Mouse (Mus musculus) frontal cortex, postnatal 36 days (tissue): ENCODE results near the gene Trarg1.
"Not testable (repeated sequence)": the region's sequence is repeated elsewhere in the genome, so short reads cannot be mapped to it uniquely, and the experiment has no call there.

ENCODE experiments used
- DNase-seq, 2 experiments: peaks; one replicate each; pipeline ENCODE4 v3.0.0; 2022; ENCODE audit warnings: low spot score in 2 of 2

The Trarg1 gene

GRCm38 (mm10) chr11:76679508-76679907, at the start of gene Trarg1:
Gene Trarg1, plus strand, starts transcription at chr11:76679808.
- DNase-seq: not testable (repeated sequence)

DNA sequence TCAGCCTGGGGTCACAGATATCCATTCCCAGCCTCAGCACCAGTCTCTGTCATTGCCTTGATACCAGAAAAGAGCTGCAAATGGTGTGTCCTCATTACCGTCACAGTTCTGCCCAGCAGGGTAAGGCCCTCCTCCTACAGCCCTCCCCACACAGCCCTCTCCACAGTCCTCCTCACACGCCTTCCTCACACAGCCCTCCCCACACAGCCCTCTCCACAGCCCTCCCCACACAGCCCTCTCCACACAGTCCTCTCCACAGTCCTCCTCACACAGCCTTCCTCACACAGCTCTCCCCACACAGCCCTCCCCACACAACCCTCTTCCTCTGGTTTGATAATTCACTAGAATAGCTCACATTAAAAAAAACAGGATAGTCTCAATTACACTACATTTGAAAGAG, 49.6 kb upstream of the Trarg1 start:
- DNase-seq: no peak

GRCm38 (mm10) chr11:76630487-76630886, 49.1 kb upstream of the Trarg1 start:
- DNase-seq: no peak

GRCm38 (mm10) chr11:76639269-76639985, 40.2 kb upstream of the Trarg1 start:
- DNase-seq: no peak

GRCm38 (mm10) chr11:76640231-76640630, 39.4 kb upstream of the Trarg1 start:
- no peak for DNase-seq

DNA sequence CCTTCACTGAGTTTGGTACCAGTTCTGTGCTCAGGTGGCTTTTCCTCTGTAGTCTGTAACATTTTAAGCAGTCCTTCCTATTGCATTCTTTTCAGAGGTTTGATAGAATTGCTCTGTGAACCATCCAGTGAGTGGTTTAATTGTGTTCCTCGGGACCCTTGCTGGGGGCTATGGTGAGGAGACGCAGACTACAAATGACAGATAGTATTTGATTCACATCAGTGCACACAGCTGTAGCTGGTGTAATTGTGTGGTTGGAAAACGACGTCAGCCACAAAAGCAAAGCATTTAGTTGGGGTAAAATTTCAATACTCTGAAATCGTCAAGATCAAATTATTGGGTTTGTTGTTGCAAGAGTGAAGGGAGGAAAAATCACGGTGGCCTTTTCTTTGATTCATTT, 35.4 kb upstream of the Trarg1 start:
- DNase-seq: no peak

DNA sequence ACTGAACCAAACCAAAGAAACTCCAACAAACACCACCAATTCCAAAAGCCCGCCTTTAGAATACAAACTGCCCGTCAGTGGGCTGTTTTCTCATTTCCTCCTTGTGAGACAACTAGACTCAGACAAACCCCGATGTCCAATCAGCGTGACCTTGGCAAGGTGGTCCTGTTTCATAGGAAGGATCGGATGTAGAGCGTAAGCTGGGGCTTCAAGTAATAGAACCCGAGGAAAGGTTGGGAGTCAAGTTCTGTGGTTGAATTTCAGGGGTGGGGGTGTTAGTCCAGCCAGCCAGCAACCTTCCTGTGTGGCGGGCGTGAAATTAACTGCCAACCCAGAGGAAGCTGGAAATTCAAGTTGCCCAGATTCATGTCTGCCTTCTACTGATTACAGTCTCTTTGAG, 34.6 kb upstream of the Trarg1 start:
- DNase-seq: no peak

- peak; percentile 94 to 96 for DNase-seq
These were observed 33.7 kb upstream of the Trarg1 start for GRCm38 (mm10) chr11:76645955-76646354.

- no peak for DNase-seq
These were observed 32.5 kb upstream of the Trarg1 start for GRCm38 (mm10) chr11:76647062-76647461.

DNA sequence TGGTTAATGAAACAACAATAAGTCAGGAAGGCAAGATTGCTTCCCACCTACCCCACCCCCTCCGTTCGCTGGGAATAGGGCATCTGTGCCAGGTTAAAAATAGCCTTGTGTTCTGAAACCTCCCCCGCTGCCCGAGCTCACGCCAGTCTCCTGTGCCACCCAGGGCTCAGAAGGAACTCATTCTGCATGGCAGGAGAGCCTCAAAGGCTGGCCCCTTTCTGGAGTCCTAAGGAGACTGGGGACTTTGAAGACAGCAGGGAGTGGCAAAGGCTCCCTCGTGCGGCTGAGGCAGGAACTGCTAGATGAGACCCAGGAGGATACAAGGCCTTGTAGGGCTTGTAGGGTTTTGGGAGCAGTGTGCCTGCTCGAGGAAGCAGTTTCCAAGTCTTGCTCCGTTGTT, 32.1 kb upstream of the Trarg1 start:
- peak; percentile 82 to 89 for DNase-seq

GRCm38 (mm10) chr11:76650862-76651560, 28.6 kb upstream of the Trarg1 start:
- no peak for DNase-seq

DNA sequence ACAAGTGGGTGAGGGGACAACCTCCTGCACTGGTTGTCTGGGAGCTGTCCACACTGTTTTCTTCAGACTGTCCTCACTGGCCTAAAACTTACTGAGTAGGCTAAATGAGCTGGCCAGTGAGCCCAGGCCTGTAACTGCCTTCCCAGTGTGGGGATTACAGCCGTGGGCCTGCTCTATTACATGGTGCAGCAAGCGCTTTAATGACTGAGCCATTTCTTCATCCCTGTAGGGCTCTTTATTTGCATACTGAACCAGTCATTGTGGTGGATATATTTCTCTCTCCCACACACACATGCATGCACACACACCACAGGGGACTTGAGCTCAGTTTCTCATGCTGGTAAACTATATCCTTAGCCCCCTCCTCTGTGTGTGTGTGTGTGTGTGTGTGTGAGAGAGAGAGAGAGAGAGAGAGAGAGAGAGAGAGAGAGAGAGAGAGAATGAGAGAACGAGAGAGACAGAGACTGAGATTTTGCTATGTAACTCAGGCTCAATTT, 26.7 kb upstream of the Trarg1 start:
- no peak for DNase-seq

DNA sequence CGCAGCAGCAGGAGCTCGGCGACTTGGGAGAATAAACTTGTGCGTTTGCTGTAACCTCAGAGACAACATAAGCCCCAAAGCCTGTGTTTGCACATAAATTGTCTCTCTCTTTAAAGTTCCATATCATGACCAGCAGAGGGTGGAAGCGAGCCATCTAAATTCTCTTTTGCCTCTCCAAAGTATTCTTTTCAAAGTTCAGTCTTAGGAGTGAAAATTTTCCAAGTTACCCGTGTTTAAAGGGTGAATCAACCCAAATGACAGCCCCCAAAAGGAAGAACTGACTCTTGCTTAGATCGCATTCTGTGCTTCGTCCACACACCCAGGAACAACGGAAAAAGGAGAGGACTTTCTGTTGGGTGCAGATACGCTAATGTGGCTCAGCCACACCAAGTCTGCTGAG, 24.5 kb upstream of the Trarg1 start:
- peak in 1 of 2 experiments; percentile 62 for DNase-seq

- DNase-seq: no peak
These were observed 22.1 kb upstream of the Trarg1 start for GRCm38 (mm10) chr11:76657450-76657970.

GRCm38 (mm10) chr11:76659138-76659930, 20.3 kb upstream of the Trarg1 start:
- no peak for DNase-seq

- DNase-seq: no peak
These were observed 17.7 kb upstream of the Trarg1 start for GRCm38 (mm10) chr11:76661790-76662468.

DNA sequence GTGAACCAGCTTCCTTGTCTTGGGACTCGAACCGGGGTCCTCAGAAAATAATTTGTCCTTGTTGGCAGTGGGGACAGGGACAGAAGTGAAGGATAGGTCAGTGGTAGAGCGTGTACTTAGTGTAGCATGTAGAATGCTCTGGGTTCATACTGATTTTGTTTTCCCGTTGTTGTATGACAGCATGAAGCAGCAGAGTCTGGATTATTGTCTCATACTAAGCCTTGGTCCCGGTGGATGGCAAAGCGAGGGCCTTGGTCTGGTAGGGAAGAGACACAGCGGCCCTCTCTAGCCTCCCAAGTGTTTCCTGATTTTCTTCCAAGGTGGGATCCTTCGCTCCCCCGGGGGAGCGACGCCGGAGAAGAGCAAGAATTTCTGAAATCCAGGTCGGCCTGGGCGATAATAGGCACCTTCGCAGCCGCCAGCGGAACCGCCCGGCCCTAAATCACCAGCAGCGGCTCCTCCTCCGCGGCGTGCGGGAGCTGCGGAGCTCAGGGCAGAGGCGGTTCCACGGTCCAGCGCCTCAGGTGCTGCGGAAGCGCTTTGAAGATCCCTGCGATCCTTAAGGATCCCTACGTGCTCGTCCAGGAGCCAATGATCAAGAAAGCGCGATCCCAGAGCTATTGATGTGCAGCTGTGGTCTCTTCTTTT, 13.5 kb upstream of the Trarg1 start:
- DNase-seq: no peak

DNA sequence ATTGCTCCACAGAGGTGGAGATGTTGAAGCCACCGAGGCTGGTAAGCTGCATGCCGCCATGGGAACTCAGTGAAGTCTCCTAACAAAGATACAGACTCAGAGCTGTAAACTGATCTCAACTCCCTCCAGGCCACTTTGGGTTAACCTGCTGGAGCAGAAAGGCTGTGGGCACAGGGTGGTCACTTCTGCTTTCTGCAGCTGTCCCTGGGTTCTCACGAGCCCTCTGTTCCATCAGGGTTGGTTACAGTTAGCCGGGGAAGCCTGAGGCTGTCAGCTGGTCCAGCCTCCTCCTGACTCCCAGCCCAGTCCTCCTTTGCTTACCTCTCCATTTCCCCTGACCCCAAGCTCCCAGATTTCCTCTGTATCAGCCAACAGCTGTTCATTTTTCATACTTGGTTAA, 11.8 kb upstream of the Trarg1 start:
- DNase-seq: no peak

- no peak for DNase-seq
These were observed 7.6 kb upstream of the Trarg1 start, which contains the start of gene Bhlha9 for GRCm38 (mm10) chr11:76671871-76672475. Gene Bhlha9, plus strand, starts transcription at chr11:76672470.

DNA sequence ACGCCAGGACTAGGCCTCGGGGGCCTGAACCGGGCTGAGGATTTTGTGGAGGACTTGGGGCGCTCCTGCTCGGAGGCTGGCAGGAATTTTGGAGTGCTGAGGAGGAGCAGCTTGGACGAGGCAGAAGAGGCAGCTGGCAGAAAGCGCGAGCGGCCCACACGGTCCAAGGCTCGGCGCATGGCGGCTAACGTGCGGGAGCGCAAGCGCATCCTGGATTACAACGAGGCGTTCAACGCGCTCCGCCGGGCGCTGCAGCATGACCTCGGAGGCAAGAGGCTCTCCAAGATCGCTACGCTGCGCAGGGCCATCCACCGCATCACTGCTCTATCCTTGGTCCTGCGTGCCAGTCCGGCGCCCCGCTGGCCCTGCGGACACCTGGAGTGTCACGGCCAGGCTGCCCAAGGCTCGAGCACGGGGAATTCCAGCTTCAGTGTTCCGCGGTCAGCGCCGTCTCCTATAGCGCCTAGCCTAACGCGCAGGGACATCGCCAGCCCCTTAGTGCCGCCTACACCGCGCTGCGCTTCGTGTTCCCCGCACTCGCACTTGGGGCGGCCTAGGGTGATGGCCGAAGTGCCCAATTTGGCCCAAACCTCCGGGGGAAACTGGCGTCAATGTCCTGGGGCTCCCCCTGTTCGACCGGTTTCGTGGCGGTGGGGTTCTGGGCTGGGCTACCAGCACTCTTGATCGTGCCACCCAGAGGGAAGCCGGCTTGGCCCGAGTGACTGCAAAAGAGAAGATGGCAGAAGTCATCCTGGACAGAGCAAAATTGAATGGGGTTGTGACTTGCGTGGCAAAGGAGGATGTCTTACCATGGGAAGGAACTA, 6.8 kb upstream of the Trarg1 start:
- peak; percentile 60 to 77 for DNase-seq
